Mouse (Mus musculus): ENCODE data around the gene Sirt1. TPM values are rescaled to one million over a fixed set of nuclear protein-coding genes. Genes with fewer than 3 reads are reported as not detected.

The Sirt1 gene
- polyA plus RNA-seq, 1 experiment from 2014 or later, result 3.1 TPM

- WGBS (ENCODE audit: insufficient replicate concordance), result 37% methylated on average over 10 of the region's 10 CpGs
- Histone ChIP-seq H3K27me3 (no peaks in the 10 kb centered on the region), H3K9ac (no peak overlapping the region), H3K9me3 (replicated peaks) (no peaks in the 10 kb centered on the region), H3K4me1 (replicated peaks) (no peaks in the 10 kb centered on the region), H3K27ac (replicated peaks) (no peak overlapping the region), H3K4me2 (no peak overlapping the region), H3K36me3 (replicated peaks) (peaks cover 80% of the 10 kb centered on the region), H3K4me3 (replicated peaks) (no peak overlapping the region)
- ATAC-seq (ENCODE audit: insufficient read depth), result peak; percentile 74
Measured at GRCm38 (mm10) chr10:63308582-63309366, 72.7 kb downstream of the Sirt1 start.

- H3K27me3 ChIP-seq, result no peaks in the 10 kb centered on the region
- H3K9ac ChIP-seq, result no peak overlapping the region
- no peak overlapping the region for H3K4me3 ChIP-seq (replicated peaks)
- H3K9me3 ChIP-seq (replicated peaks), result no peaks in the 10 kb centered on the region
- ATAC-seq (ENCODE audit: insufficient read depth), result no peak
- WGBS (ENCODE audit: insufficient replicate concordance), result 85% methylated on average over 2 of the region's 2 CpGs
- peaks cover 85% of the 10 kb centered on the region for H3K36me3 ChIP-seq (replicated peaks)
- no peak overlapping the region for H3K4me2 ChIP-seq
- H3K4me1 ChIP-seq (replicated peaks), result no peaks in the 10 kb centered on the region
- H3K27ac ChIP-seq (replicated peaks), result no peak overlapping the region
Measured at GRCm38 (mm10) chr10:63302356-63302755, 79.1 kb downstream of the Sirt1 start.

GRCm38 (mm10) chr10:63282846-63283245, 98.7 kb downstream of the Sirt1 start:
- H3K27me3 ChIP-seq, result no peaks in the 10 kb centered on the region
- peaks cover 74% of the 10 kb centered on the region for H3K36me3 ChIP-seq (replicated peaks)
- no peak overlapping the region for H3K9ac ChIP-seq
- no peak overlapping the region for H3K4me2 ChIP-seq
- no peaks in the 10 kb centered on the region for H3K9me3 ChIP-seq (replicated peaks)
- H3K27ac ChIP-seq (replicated peaks), result peak overlapping the region; percentile 48; the same call in 1 of the 2 replicates
- ATAC-seq (ENCODE audit: insufficient read depth), result no peak
- H3K4me1 ChIP-seq (replicated peaks), result peaks cover 33% of the 10 kb centered on the region
- 81% methylated on average over 7 of the region's 7 CpGs for WGBS (ENCODE audit: insufficient replicate concordance)
- H3K4me3 ChIP-seq (replicated peaks), result no peak overlapping the region

GRCm38 (mm10) chr10:63282417-63282816, 99.1 kb downstream of the Sirt1 start:
- WGBS (ENCODE audit: insufficient replicate concordance), result 39% methylated on average over 4 of the region's 4 CpGs
- H3K4me2 ChIP-seq, result no peak overlapping the region
- no peak overlapping the region for H3K4me3 ChIP-seq (replicated peaks)
- ATAC-seq (ENCODE audit: insufficient read depth), result peak; percentile 64; the same call in 1 of the 2 replicates
- H3K9ac ChIP-seq, result no peak overlapping the region
- H3K27me3 ChIP-seq, result no peaks in the 10 kb centered on the region
- H3K36me3 ChIP-seq (replicated peaks), result peaks cover 74% of the 10 kb centered on the region
- peaks cover 38% of the 10 kb centered on the region for H3K4me1 ChIP-seq (replicated peaks)
- H3K27ac ChIP-seq (replicated peaks), result peak overlapping the region; percentile 48; the same call in 1 of the 2 replicates
- H3K9me3 ChIP-seq (replicated peaks), result no peaks in the 10 kb centered on the region

GRCm38 (mm10) chr10:63279851-63280250, 101.7 kb downstream of the Sirt1 start:
- no peak overlapping the region for H3K9ac ChIP-seq
- H3K9me3 ChIP-seq (replicated peaks), result no peaks in the 10 kb centered on the region
- H3K4me1 ChIP-seq (replicated peaks), result peaks cover 62% of the 10 kb centered on the region
- 88% methylated on average over 3 of the region's 3 CpGs for WGBS (ENCODE audit: insufficient replicate concordance)
- no peak overlapping the region for H3K4me2 ChIP-seq
- no peak overlapping the region for H3K4me3 ChIP-seq (replicated peaks)
- no peak overlapping the region for H3K27ac ChIP-seq (replicated peaks)
- ATAC-seq (ENCODE audit: insufficient read depth), result no peak
- H3K27me3 ChIP-seq, result no peaks in the 10 kb centered on the region
- peaks cover 65% of the 10 kb centered on the region for H3K36me3 ChIP-seq (replicated peaks)

- peak overlapping the region; percentile 42; the same call in 1 of the 2 replicates for H3K9ac ChIP-seq
Measured at GRCm38 (mm10) chr10:63277010-63277409, 104.5 kb downstream of the Sirt1 start.

GRCm38 (mm10) chr10:63272868-63273267, 108.6 kb downstream of the Sirt1 start:
- Histone ChIP-seq H3K27me3 (no peaks in the 10 kb centered on the region), H3K36me3 (replicated peaks) (peaks cover 60% of the 10 kb centered on the region), H3K4me1 (replicated peaks) (peaks cover 71% of the 10 kb centered on the region), H3K27ac (replicated peaks) (peak overlapping the region; percentile 87), H3K9me3 (replicated peaks) (no peaks in the 10 kb centered on the region), H3K4me3 (replicated peaks) (peak overlapping the region; percentile 9), H3K4me2 (peak overlapping the region; percentile 57), H3K9ac (0 out of 2 replicates have a peak overlapping the region, but pooled peaks have one; percentile 9)
- ATAC-seq (ENCODE audit: insufficient read depth), result peak; percentile 86
- WGBS (ENCODE audit: insufficient replicate concordance), result 39% methylated on average over 5 of the region's 5 CpGs

More at GRCm38 (mm10) chr10:63277010-63277409, 104.5 kb downstream of the Sirt1 start:
- peak overlapping the region; percentile 63 for H3K4me2 ChIP-seq
- peaks cover 65% of the 10 kb centered on the region for H3K4me1 ChIP-seq (replicated peaks)
- H3K4me3 ChIP-seq (replicated peaks), result peak overlapping the region; percentile 45
- WGBS (ENCODE audit: insufficient replicate concordance), result 14% methylated on average over 3 of the region's 3 CpGs
- H3K36me3 ChIP-seq (replicated peaks), result peaks cover 57% of the 10 kb centered on the region
- no peaks in the 10 kb centered on the region for H3K27me3 ChIP-seq
- no peaks in the 10 kb centered on the region for H3K9me3 ChIP-seq (replicated peaks)
- ATAC-seq (ENCODE audit: insufficient read depth), result peak; percentile 91
- peak overlapping the region; percentile 96 for H3K27ac ChIP-seq (replicated peaks)

GRCm38 (mm10) chr10:63272401-63272800, 109.1 kb downstream of the Sirt1 start:
- H3K36me3 ChIP-seq (replicated peaks), result peaks cover 60% of the 10 kb centered on the region
- H3K4me2 ChIP-seq, result peak overlapping the region; percentile 57
- peak overlapping the region; percentile 9 for H3K4me3 ChIP-seq (replicated peaks)
- H3K27me3 ChIP-seq, result no peaks in the 10 kb centered on the region
- peaks cover 66% of the 10 kb centered on the region for H3K4me1 ChIP-seq (replicated peaks)
- H3K9ac ChIP-seq, result no peak overlapping the region
- ATAC-seq (ENCODE audit: insufficient read depth), result peak; percentile 80
- peak overlapping the region; percentile 87 for H3K27ac ChIP-seq (replicated peaks)
- H3K9me3 ChIP-seq (replicated peaks), result no peaks in the 10 kb centered on the region

Other genes with a start within 250 kb of the Sirt1 start
- 0.21 and 0.30 TPM in 2 replicates for gene Mypn, start 177.8 kb downstream of the Sirt1 start, polyA plus RNA-seq (2015; fragmentation: Nextera tagmentation; extraction: Ambion mirVana)
- 26.8 and 31.3 TPM in 2 replicates for gene Herc4, start 137.9 kb downstream of the Sirt1 start, polyA plus RNA-seq (2015; fragmentation: Nextera tagmentation; extraction: Ambion mirVana)
- gene Dnajc12, start 739 bp upstream of the Sirt1 start, polyA plus RNA-seq (2015; fragmentation: Nextera tagmentation; extraction: Ambion mirVana), result 14.8 and 16.7 TPM in 2 replicates
- not detected in 2 replicates for gene Gm7075, start 40.1 kb upstream of the Sirt1 start, polyA plus RNA-seq (2015; fragmentation: Nextera tagmentation; extraction: Ambion mirVana)
- gene Ctnna3, start 48.4 kb upstream of the Sirt1 start, polyA plus RNA-seq (2015; fragmentation: Nextera tagmentation; extraction: Ambion mirVana), result 0.03 and 0.12 TPM in 2 replicates

Data from liver, embryonic 15.5 days (tissue).